Mouse (Mus musculus): Measurements from ENCODE around the gene Dnm3. TPM values are rescaled to one million over a fixed set of nuclear protein-coding genes. Genes with fewer than 3 reads are reported as not detected.

The Dnm3 gene
- total RNA-seq, 4 experiments from 2014 or later, result 107 to 116 (median 111) TPM

DNA sequence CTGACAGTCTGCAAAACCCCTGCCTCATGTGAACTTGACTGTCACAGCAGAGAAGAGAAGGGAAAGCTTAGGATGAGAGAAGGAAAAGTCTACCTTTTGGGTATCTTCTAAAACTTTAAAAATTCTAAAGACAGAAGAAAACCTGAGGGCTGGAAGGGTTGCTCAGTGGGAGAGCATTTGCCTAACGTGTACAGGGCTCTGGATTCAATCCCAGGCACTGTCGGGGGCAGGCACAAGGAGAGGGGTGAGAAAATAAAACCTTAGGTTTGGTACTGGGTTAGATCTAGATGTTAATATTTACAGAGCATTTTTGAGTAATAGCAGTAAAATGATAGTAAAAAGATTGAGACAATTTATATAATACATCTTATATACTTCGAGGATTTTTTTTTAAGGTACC lies 353.4 kb downstream of the Dnm3 start:
- DNase-seq (ENCODE audit: low spot score in 2 of 2), result no peak

GRCm38 (mm10) chr1:162121441-162122200 lies 356.2 kb downstream of the Dnm3 start:
- DNase-seq (ENCODE audit: low spot score in 2 of 2), result no peak

GRCm38 (mm10) chr1:162109437-162109813 lies 368.4 kb downstream of the Dnm3 start:
- no peak for DNase-seq (ENCODE audit: low spot score in 2 of 2)

- no peak for DNase-seq (ENCODE audit: low spot score in 2 of 2)
Measured at GRCm38 (mm10) chr1:162108726-162109436, 369.0 kb downstream of the Dnm3 start.

DNA sequence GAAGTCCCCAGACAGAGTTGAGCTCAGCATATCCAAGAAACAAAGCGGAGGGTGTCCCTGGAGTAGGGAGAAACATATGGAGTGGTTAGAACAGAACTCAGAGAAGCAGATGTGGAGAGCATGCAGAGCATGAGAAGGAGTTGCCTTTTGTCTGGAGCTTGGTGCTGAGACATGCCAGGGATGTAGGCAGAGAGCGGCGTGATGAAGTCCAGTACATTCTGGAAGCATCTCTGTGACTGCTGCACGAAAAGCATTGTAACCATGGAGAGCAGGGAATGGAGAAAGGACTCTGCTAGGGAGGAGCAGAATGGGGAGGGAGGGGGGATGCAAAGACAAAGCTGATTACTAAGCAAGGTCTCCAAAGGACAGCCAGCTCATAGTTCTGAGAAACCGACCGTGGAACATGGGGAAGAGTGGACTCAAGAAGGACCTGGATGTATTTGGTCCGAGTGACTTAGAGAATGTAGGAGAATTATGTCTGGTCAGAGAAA lies 369.6 kb downstream of the Dnm3 start:
- peak in 1 of 2 experiments; percentile 45 for DNase-seq (ENCODE audit: low spot score in 2 of 2)

- DNase-seq (ENCODE audit: low spot score in 2 of 2), result no peak
Measured at GRCm38 (mm10) chr1:162107011-162107606, 370.7 kb downstream of the Dnm3 start.

DNA sequence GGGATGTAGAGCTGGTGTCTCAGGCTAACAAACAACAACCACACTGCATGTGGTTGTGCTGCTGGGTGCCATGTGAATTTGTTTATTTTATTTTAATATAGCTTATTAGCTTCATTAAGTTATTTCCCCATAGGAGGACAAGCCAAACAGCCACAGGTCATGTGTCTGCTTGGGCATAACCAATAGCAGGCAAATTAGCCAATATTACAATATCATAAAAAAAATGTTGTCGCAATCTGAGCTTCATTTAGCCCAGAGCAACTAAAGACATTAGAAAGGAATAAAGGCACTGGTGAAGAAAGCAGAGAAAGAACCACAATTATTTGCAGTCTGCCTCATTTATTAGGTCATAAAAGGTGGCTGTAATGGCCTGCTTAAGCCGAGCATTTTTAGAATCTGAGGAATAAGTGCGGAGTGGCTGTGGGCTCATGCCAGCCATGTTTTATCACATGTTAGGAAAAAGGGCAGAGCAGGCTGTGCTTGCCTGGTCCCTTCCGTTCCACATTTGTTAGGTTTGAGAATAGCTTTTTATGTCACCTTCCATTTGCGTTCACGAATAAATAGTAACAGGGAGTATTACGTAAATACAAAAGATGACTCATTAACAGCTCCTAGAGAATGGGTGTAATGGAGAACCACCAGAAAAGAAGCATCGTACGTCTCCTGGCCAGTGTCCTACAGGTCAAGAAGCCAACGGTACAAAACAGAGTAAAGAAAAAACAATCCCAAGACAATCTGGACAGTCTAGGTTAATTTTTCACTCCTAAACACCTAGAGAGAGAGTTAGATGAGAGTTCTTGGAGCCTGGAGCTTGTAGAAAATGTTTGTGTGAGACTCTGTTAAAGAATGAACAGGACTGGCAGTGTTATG lies 376.6 kb downstream of the Dnm3 start:
- no peak for DNase-seq (ENCODE audit: low spot score in 2 of 2)

DNA sequence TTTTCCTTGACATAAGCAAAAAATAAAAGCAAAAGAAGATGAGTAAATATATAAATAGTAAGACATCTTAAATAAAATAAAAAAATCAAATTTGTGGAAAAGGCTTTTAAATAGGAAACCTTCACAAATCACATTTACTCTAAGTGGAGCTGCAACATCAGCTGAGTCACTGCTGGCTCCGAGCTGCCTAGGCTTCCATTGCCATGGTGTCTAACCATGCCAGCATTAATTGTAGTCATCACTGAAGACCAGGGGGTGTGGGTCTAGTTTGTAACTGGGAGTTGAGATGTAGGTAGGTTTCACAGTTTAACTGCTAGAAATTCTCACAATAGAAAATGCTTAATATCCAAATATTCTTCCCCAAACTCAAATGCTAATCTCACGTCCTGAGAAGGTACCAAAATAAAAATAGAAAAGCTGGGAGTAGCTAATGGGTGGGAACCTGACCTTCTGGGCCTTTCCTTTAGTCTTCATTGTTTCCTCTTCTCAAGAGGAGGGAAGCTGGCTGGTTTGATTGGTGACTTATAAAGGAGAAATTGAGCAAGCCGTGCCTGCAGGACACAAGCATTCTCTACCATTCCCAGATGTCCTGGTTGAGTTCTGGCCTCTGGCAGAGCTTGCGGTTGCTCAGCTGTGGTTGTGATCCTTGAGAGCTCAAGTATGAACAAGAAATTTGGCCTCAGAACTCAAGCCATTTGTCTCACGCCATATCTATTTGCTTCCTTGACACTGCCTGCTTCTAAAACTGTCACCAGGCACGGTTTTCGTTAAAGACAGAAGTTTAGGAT lies 377.6 kb downstream of the Dnm3 start:
- no peak for DNase-seq (ENCODE audit: low spot score in 2 of 2)

- DNase-seq (ENCODE audit: low spot score in 2 of 2), result no peak
Measured at GRCm38 (mm10) chr1:162099203-162099602, 378.6 kb downstream of the Dnm3 start.

GRCm38 (mm10) chr1:162094523-162095272 lies 383.1 kb downstream of the Dnm3 start:
- DNase-seq (ENCODE audit: low spot score in 2 of 2), result no peak

DNA sequence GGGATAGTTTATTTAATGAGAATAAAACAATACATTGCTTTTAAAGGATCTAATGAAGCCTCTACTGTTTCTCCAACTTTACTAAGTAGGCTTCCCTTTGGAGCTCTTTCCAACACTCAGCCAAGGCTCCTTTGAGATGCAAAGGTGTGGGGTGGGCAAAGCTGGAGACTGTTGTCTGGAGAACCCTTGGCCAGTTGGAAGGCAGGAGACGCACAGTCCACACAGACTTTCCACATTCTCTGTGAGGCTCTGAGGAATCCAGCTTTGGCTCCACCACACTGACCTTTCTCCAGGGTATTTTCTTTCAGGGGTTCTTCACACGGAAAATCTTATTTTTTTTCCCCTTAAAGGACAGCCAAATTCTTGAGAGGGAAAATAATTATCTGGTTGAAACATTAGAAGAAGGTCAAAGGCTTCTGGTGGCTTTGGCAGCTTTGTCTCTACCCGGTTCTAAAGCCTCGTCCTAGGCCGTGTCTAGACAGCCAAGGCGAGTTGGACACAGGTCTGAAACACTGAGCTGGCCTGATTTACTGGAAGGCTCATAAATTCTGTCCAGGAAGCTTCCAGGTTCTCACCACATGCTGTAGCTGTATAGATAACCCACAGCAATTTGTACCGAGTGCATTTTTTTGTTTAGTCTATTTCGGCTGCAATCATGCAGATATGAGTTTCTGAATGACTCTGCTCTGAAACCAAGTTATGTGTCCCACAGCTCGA lies 383.9 kb downstream of the Dnm3 start:
- DNase-seq (ENCODE audit: low spot score in 2 of 2), result no peak

- no peak for DNase-seq (ENCODE audit: low spot score in 2 of 2)
Measured at GRCm38 (mm10) chr1:162092899-162093659, 384.8 kb downstream of the Dnm3 start.

- no peak for DNase-seq (ENCODE audit: low spot score in 2 of 2)
Measured at GRCm38 (mm10) chr1:162092401-162092800, 385.4 kb downstream of the Dnm3 start.

GRCm38 (mm10) chr1:162083886-162084478 lies 393.9 kb downstream of the Dnm3 start:
- no peak for DNase-seq (ENCODE audit: low spot score in 2 of 2)

DNA sequence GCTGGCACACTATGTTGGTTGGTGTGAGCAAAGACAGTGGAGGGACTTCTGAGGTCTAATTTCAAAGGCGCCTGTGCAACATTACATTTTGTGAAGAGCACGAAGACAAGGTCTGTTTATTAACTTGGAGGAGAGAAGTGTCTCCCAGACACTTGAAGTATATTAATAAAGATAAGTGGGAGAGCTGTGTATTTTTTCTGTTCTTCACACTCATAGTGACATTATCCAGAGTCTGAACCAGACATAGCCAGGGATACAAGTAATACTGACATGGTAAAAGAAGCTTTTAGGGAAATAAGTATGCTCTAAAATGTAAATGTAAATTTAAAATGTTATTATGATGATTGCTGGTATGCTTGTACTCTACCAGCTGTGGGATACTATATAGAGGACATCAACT lies 394.5 kb downstream of the Dnm3 start:
- no peak for DNase-seq (ENCODE audit: low spot score in 2 of 2)

- DNase-seq (ENCODE audit: low spot score in 2 of 2), result no peak
Measured at GRCm38 (mm10) chr1:162082711-162083110, 395.1 kb downstream of the Dnm3 start.

GRCm38 (mm10) chr1:162081693-162082372 lies 396.0 kb downstream of the Dnm3 start:
- no peak for DNase-seq (ENCODE audit: low spot score in 2 of 2)

All from left cerebral cortex, adult 8-10 months (tissue).